Mouse (Mus musculus) heart, postnatal 0 days (tissue): ENCODE measurements around the gene Ovol3.

Experiments used
- CTCF ChIP-seq: IDR thresholded peaks from 2 replicates; pipeline ENCODE4 v1.5.1; 2016; ENCODE audit warnings: antibody characterized with exemption, control low read depth, low read depth
- EP300 ChIP-seq: IDR thresholded peaks from 2 replicates; pipeline ENCODE4 v1.6.1; 2016; ENCODE audit warnings: antibody characterized with exemption, low read depth

DNA sequence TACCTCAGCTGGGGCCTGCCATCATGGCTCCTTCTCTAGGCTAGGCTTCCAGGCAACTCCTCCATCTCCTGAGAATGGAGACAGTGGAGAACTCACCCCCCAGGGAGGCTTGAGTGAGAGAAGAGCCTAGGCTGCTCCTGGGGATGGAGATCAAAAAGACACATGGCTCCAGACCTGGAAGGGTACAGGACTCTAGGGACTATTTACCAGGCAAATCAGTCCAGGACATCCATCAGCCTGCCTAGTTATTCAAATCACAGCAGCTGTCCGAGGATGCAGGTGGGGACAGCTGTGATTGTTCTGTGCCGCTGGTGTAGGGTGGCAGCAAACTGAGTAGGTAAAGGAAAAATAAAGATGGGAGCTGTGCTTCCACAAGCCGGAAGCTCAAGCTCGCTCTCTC lies at the start of gene Ovol3:
- TF ChIP-seq EP300 (no peak), CTCF (no peak)
